Mouse (Mus musculus): ENCODE data around the gene Acot7.

Gene Acot7

GRCm38 (mm10) chr4:152272449-152273049 is 94.6 kb downstream of the Acot7 start:
- no peak for DNase-seq (ENCODE audit: low spot score in 2 of 2)

- DNase-seq (ENCODE audit: low spot score in 2 of 2), result no peak
These were observed 95.3 kb downstream of the Acot7 start for GRCm38 (mm10) chr4:152273191-152273590.

- no peak for DNase-seq (ENCODE audit: low spot score in 2 of 2)
These were observed 95.8 kb downstream of the Acot7 start, which contains the start of gene Gpr153 for GRCm38 (mm10) chr4:152273621-152274236. TSS of gene Gpr153 (plus strand) at chr4:152274232.

GRCm38 (mm10) chr4:152274681-152275131 is 96.8 kb downstream of the Acot7 start:
- DNase-seq (ENCODE audit: low spot score in 2 of 2), result no peak

GRCm38 (mm10) chr4:152276389-152277347 is 98.7 kb downstream of the Acot7 start:
- no peak for DNase-seq (ENCODE audit: low spot score in 2 of 2)

- DNase-seq (ENCODE audit: low spot score in 2 of 2), result no peak
These were observed 100.0 kb downstream of the Acot7 start for GRCm38 (mm10) chr4:152277916-152278315.

GRCm38 (mm10) chr4:152278986-152279385 is 101.1 kb downstream of the Acot7 start:
- no peak for DNase-seq (ENCODE audit: low spot score in 2 of 2)

GRCm38 (mm10) chr4:152281601-152282000 is 103.7 kb downstream of the Acot7 start:
- no peak for DNase-seq (ENCODE audit: low spot score in 2 of 2)

GRCm38 (mm10) chr4:152282721-152283120 is 104.8 kb downstream of the Acot7 start:
- DNase-seq (ENCODE audit: low spot score in 2 of 2), result no peak

- peak; percentile 79 to 86 for DNase-seq (ENCODE audit: low spot score in 2 of 2)
These were observed 105.4 kb downstream of the Acot7 start for GRCm38 (mm10) chr4:152283186-152283950.

- peak; percentile 31 to 50 for DNase-seq (ENCODE audit: low spot score in 2 of 2)
These were observed 107.6 kb downstream of the Acot7 start for GRCm38 (mm10) chr4:152285505-152285904.

GRCm38 (mm10) chr4:152286183-152286582 is 108.2 kb downstream of the Acot7 start:
- DNase-seq (ENCODE audit: low spot score in 2 of 2), result no peak

- peak in 1 of 2 experiments; percentile 35 for DNase-seq (ENCODE audit: low spot score in 2 of 2)
These were observed 109.0 kb downstream of the Acot7 start for GRCm38 (mm10) chr4:152286887-152287286.

- DNase-seq (ENCODE audit: low spot score in 2 of 2), result no peak
These were observed 109.6 kb downstream of the Acot7 start for GRCm38 (mm10) chr4:152287317-152288120.

- no peak for DNase-seq (ENCODE audit: low spot score in 2 of 2)
These were observed 110.5 kb downstream of the Acot7 start for GRCm38 (mm10) chr4:152288398-152288945.

GRCm38 (mm10) chr4:152290385-152290784 is 112.5 kb downstream of the Acot7 start:
- no peak for DNase-seq (ENCODE audit: low spot score in 2 of 2)

GRCm38 (mm10) chr4:152290991-152291390 is 113.1 kb downstream of the Acot7 start:
- no peak for DNase-seq (ENCODE audit: low spot score in 2 of 2)

- DNase-seq (ENCODE audit: low spot score in 2 of 2), result no peak
These were observed 113.6 kb downstream of the Acot7 start, which contains the start of gene Hes3 for GRCm38 (mm10) chr4:152291562-152291961. TSS of gene Hes3 (minus strand) at chr4:152291662.

GRCm38 (mm10) chr4:152292102-152292765 is 114.3 kb downstream of the Acot7 start:
- no peak for DNase-seq (ENCODE audit: low spot score in 2 of 2)
